ENCODE assay signal across 8 mouse cellular contexts in genomic region chr5:32593793-32594192, GRCm38 (mm10). TPM values are rescaled to one million over a fixed set of nuclear protein-coding genes. Genes with fewer than 3 reads are reported as not detected.
DNase-seq lines count a peak whose midpoint lies in the region; ATAC-seq and TF ChIP-seq lines count a peak whose summit lies in the region.

No protein-coding gene starts in this region.

- no peaks in the 10 kb centered on the region for H3K4me1 ChIP-seq in liver, postnatal 0 days (ENCODE audit: insufficient read depth)

- no peak overlapping the region for H3K4me2 ChIP-seq in liver, postnatal 0 days (ENCODE audit: low read depth, low read length)

- peak overlapping the region; percentile 31 for H3K4me3 ChIP-seq in gastrocnemius, adult 2 months
- no peak overlapping the region for H3K4me3 ChIP-seq in liver, postnatal 0 days (ENCODE audit: low read depth, low read length)

- no peaks in the 10 kb centered on the region for H3K27me3 ChIP-seq in liver, postnatal 0 days (ENCODE audit: insufficient read depth, low read length)

- intact Hi-C loops in gastrocnemius, adult 2 months (cut with DNase I) = loop anchor here (5.0 kb wide), 1 partner anchor 49 kb away; no protein-coding TSS in a partner anchor
- intact Hi-C loops in gastrocnemius, postnatal 36 days (cut with DNase I) = loop anchor here (1.0 kb wide), 1 partner anchor 63 kb away; no protein-coding TSS in a partner anchor
- intact Hi-C loops in left cerebral cortex, postnatal 10 days (cut with DNase I) = loop anchor here (2.0 kb wide), 1 partner anchor 63 kb away; no protein-coding TSS in a partner anchor

- peak overlapping the region; percentile 66 for H3K27ac ChIP-seq in gastrocnemius, adult 2 months
- H3K27ac ChIP-seq in liver, postnatal 0 days (ENCODE audit: low read depth) = no peak overlapping the region

- no peak overlapping the region for H3K9ac ChIP-seq in liver, postnatal 0 days (replicated peaks)

- no peak for DNase-seq in gastrocnemius, adult 2 months
- DNase-seq in gastrocnemius, postnatal 36 days = no peak
- DNase-seq in liver, postnatal 0 days = no peak
- DNase-seq in liver = no peak
- DNase-seq in T-cell, adult 2 months (ENCODE audit: low spot score) = peak; percentile 12
- peak; percentile 71 for DNase-seq in lung, postnatal 36 days
- no peak for DNase-seq in left cerebral cortex, adult 11 months (ENCODE audit: low spot score)
- DNase-seq in left cerebral cortex, postnatal 10 days (ENCODE audit: extremely low spot score in 1 of 2, low spot score in 2 of 2) = no peak

- H3K9me3 ChIP-seq in liver, postnatal 0 days (ENCODE audit: low read length) = no peaks in the 10 kb centered on the region

- ATAC-seq in liver, postnatal 0 days = no peak

- WGBS in liver, postnatal 0 days (ENCODE audit: insufficient replicate concordance) = 16% methylated on average over 4 of the region's 4 CpGs

- peak; percentile 83 for TF ChIP-seq CTCF in gastrocnemius, adult 2 months (IDR thresholded peaks at IDR 0.05)
- peak; percentile 71 for TF ChIP-seq CTCF in liver, postnatal 0 days (IDR thresholded peaks at IDR 0.05; ENCODE audit: low read depth)

- TF ChIP-seq EP300 in liver, postnatal 0 days (IDR thresholded peaks at IDR 0.05; ENCODE audit: low read depth) = no peak

- no peaks in the 10 kb centered on the region for H3K36me3 ChIP-seq in liver, postnatal 0 days (replicated peaks; ENCODE audit: insufficient read depth, low read length)

RNA-seq across cellular contexts. Expression of gene Yes1, which starts 17.2 kb away (rescaled TPM):
- 1 to 10 TPM; 9.1 to 9.8 TPM for total RNA-seq in gastrocnemius, adult 2 months (2021)
- 1 to 10 TPM; 7.1 to 8.8 TPM for total RNA-seq in gastrocnemius, postnatal 36 days (2021)
- polyA plus RNA-seq in liver, postnatal 0 days (2015; fragmentation: Nextera tagmentation; extraction: Ambion mirVana) = 5.7 and 6.4 TPM in 2 replicates
- 10 to 100 TPM; 14.8 to 17.2 TPM for total RNA-seq in left cerebral cortex, postnatal 10 days (2021)

Comparison
In these comparisons a context has a peak if more than half of its experiments do, and no peak if none do; other contexts are left out.
1. DNase-seq: peak in T-cell, adult 2 months (single experiment) and lung, postnatal 36 days (single experiment); none in gastrocnemius, adult 2 months (single experiment), gastrocnemius, postnatal 36 days (0 of 2), liver, postnatal 0 days (single experiment), liver (single experiment), left cerebral cortex, adult 11 months (single experiment) and left cerebral cortex, postnatal 10 days (0 of 2).